Mouse (Mus musculus) embryo, embryonic 10.5 days (tissue): Measurements from ENCODE around the gene Nfasc.

Source experiments
- DNase-seq: peaks from one replicate; pipeline ENCODE4 v3.0.0-alpha.2; 2015; ENCODE audit warnings: low spot score

The Nfasc gene

GRCm38 (mm10) chr1:132650680-132651079 is 90.9 kb downstream of the Nfasc start:
- DNase-seq: no peak

- no peak for DNase-seq
Observed at GRCm38 (mm10) chr1:132647958-132648357, 93.6 kb downstream of the Nfasc start.

DNA sequence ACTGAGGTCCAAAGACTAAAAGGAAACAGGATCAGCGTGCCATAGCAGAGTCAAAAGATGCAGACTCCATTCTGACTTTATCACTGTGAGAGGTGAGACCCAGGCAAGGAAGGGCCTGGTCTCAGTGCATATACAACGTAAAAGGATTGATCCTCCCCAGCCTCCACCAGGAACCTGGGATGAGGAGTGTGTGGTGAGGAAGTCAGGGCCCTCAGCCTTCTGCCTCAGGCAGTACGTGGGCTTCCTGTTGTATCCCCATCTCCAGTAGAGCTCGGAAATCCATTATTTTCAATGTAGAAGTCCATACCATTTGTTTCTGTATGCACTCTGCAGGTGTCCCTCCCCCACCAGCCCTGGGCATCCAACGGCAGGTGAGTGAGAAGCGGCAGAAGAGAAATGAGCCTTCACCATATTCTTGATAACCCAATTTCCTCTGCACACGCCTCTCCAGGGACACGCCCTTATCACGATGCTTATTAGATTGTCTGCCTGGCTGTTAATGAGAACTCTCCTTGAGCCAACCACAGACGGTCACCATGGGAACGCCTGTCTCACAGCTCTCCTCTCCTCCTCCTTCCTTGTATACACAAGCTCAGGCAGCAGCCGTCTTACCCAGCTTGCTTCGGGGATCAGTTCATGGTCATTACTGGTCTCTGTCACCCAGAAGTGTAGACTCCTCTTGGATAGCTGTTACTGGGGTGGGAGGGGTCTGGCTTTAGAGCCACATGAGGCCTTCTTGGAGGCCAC is 100.4 kb downstream of the Nfasc start:
- peak; percentile 22 for DNase-seq

GRCm38 (mm10) chr1:132640256-132640655 is 101.3 kb downstream of the Nfasc start:
- DNase-seq: no peak

- DNase-seq: no peak
Observed at GRCm38 (mm10) chr1:132637346-132637745, 104.3 kb downstream of the Nfasc start.

DNA sequence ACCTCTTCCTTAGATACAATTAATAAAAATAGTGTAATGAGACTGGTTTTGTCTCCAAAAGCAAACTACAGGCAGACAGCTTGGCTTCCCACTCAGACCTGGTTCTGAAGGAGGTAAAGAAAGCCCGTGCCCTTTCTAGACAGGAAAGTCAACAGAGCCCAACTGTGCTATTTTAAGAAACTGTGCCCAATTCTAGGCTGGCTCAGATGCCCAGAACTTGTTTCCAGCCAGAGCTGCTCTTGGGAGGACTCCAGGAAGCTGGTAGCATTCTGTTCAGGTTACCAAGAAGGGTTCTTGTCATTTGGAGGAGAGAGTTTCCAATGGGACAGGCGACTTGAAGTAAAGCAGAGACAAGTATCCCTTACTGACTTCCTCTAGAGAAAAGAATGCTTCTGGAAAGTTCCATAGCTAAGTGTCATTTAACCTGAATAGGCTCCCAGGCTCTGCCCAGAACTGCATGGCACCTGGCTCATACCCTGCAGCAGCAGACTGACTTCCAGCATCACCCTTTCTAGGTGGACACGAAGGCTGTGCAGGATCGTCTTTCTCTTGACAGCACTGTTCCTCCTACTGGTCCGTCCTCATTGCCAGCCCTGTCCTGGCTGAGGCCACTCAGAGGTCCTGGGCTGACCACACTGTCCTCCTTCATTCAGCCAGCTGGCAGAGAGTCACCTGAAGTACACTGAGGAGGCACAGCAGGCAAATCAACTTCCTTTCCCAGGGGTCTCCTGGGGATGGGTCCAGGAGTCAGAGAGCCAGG is 111.8 kb downstream of the Nfasc start:
- no peak for DNase-seq

DNA sequence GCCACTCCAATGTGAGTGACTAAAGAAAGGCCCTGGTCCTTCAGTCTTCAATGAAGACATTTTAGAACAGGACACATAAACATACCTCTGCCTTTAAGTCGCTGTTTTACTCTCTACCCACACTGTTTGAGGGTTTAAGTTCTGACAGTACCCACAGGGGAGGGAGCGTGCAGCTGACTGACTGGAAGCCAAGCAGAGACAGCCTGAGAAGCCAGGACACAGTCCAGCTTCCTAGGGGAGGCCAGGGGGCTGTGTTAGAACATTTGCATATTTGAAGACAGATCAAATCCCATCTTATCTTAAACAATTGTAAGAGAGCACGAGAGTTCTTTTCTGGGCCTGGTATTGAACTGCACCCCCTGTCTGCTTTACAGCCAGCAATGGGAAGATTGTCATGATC is 113.0 kb downstream of the Nfasc start:
- DNase-seq: no peak

GRCm38 (mm10) chr1:132628183-132628582 is 113.4 kb downstream of the Nfasc start:
- DNase-seq: no peak

GRCm38 (mm10) chr1:132626125-132626756 is 115.4 kb downstream of the Nfasc start:
- peak; percentile 26 for DNase-seq

- DNase-seq: peak; percentile 7
Observed at GRCm38 (mm10) chr1:132625034-132625433, 116.6 kb downstream of the Nfasc start.

DNA sequence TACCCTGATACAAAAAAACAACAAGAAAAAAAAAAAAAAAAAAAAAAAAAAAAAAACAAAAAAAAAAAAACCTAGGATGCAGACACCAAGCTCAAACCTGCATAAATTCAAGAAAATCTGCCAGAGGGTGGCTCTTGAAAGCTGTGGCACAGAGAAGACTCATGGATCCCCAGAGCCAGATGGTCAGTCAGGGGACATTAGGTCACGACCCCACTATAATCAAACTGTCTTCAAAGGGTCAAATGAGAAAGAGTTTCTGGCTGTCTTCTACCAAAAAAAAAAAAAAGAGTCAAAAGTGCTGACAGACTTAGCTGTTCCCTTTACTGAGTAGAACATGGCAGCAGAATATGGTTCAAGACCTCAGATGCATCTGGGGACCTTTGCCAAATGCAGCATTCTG is 117.1 kb downstream of the Nfasc start:
- peak; percentile 66 for DNase-seq

GRCm38 (mm10) chr1:132623641-132624336 is 117.8 kb downstream of the Nfasc start:
- peak; percentile 37 for DNase-seq

DNA sequence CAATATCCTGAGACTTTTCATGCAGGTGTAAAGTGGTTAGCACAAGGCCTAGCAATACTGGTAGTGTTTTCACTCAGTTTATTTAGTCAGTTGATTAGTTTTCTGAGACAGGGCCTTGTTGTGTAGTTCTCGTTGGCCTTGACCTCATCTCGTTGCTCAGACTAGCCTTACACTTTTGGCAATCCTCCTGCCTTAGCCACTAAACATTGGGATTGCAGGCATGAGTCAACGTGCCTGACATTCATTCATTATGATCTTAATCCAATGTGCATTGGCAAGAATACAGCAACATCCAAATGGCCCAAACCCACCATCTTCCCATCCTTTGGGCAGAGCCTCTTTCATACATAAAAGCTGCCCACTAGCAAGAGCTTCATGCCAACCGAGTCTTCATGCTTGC is 129.5 kb downstream of the Nfasc start:
- DNase-seq: no peak

- peak; percentile 79 for DNase-seq
Observed at GRCm38 (mm10) chr1:132609048-132609634, 132.5 kb downstream of the Nfasc start.

DNA sequence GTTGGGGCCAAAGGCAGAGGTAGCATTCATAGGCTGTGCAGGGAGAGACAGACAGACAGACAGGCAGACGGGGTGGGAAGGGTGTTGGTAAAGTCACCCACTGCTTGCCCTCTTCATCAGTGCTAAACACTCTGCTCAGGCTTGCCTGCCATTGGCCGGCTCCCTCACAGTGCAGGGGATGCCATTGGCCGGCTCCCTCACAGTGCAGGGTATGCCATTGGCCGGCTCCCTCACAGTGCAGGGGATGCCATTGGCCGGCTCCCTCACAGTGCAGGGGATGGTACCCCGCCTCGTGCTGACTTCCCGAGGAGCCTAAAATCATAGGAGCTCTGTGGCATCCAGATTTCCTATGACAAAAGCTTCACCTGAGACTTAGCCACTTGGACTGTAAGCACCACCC is 139.4 kb downstream of the Nfasc start:
- no peak for DNase-seq

DNA sequence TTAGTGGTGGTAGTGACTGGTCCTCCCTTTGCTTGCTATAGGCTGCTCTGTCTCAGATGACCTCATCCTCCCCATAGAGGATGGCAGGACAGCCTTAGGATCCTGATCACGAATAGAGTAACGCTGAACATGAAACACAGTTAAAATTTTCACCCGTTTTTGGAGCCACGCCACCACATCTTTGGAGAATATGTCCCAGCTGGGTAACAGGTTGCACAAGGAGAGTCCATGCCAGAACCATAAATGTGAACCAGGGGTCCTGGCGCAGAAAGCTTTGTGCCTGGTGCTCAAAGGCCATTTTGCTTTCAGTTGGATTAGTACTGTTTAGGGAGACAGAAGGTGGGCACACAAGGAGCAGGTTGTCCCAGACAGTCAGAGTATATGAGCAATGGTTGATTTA is 143.6 kb downstream of the Nfasc start:
- no peak for DNase-seq

DNA sequence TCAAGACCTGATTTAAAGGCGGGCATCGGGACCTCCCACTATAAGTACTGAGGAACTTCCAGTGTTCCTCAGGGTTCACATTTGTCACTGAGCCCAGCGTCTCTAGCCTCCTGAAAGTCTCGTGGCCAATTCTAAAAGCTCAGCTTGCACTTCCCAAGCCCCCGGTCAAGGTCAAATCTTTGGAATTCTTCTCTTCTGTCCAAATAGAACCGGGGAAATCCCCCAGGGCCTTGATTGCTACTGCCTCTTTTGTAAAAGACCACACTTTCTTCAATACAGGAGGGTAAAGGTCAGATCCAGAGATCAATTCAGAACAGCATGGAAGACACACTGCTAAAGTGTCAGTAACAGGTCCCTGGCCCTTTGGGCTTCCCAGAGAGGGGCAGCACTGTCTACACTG is 145.9 kb downstream of the Nfasc start:
- DNase-seq: peak; percentile 58

GRCm38 (mm10) chr1:132594587-132594986 is 147.0 kb downstream of the Nfasc start:
- DNase-seq: peak; percentile 91

DNA sequence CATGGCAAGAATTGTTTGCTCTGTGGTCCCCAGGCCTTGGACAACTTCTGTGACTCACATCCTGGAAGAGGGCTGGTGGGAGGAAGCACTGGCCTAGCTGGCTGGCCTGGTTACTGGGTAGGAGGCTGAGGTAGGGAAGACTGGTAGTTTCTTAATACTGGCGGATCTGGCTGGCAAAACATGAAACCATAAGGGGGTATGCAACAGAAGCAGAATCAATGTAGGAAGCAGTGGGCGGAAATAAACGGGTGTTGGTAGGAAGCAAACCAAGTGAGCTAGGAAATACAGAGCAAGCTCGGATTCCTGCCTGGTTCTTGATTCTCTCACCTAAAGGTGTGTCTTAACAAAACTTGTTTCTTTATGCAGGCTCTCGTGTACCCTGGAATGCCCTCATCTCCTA is 149.5 kb downstream of the Nfasc start:
- DNase-seq: no peak

- DNase-seq: no peak
Observed at GRCm38 (mm10) chr1:132591399-132591930, 150.1 kb downstream of the Nfasc start.

GRCm38 (mm10) chr1:132586679-132587201 is 154.9 kb downstream of the Nfasc start:
- DNase-seq: no peak
